Mouse (Mus musculus): ENCODE results near the gene Agpat4. TPM values are rescaled to one million over a fixed set of nuclear protein-coding genes. Genes with fewer than 3 reads are reported as not detected.

Gene Agpat4
- polyA plus RNA-seq, 1 experiment from 2014 or later = 10.2 TPM

DNA sequence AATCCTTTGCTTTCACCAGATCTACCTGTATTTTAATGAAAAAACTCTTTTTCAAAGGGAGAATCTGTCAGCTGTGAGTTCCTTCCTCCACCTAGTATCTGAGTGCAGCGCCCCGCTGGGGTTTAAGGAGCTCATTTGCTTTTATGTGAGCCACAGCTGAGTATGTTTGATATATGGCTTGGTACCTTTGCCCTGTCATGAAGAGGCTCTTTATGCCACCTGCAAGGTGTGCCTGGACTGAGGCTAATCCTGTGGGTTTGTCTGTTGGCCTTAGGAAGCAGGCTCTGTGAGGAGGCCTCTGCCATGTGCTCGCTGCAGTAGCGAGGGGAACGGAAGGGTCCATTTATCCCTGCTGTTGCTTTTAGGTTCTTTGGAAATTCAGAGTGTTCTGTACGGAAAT is 19.9 kb downstream of the Agpat4 start:
- no peaks in the 10 kb centered on the region for H3K4me1 ChIP-seq (ENCODE audit: insufficient read depth)
- H3K36me3 ChIP-seq (replicated peaks; ENCODE audit: insufficient read depth, low read length) = no peaks in the 10 kb centered on the region
- no peaks in the 10 kb centered on the region for H3K27me3 ChIP-seq (ENCODE audit: insufficient read depth, low read length)
- WGBS (ENCODE audit: insufficient replicate concordance) = 93% methylated on average over 6 of the region's 6 CpGs
- no peak overlapping the region for H3K9ac ChIP-seq (replicated peaks)
- DNase-seq (no peak), ATAC-seq (no peak)
- H3K4me3 ChIP-seq (ENCODE audit: low read depth, low read length) = no peak overlapping the region
- H3K27ac ChIP-seq (ENCODE audit: low read depth) = no peak overlapping the region
- H3K9me3 ChIP-seq (ENCODE audit: low read length) = no peaks in the 10 kb centered on the region
- no peak overlapping the region for H3K4me2 ChIP-seq (ENCODE audit: low read depth, low read length)
- TF ChIP-seq EP300 (IDR thresholded peaks at IDR 0.05; ENCODE audit: low read depth) = no peak
- TF ChIP-seq CTCF (IDR thresholded peaks at IDR 0.05; ENCODE audit: low read depth) = no peak

DNA sequence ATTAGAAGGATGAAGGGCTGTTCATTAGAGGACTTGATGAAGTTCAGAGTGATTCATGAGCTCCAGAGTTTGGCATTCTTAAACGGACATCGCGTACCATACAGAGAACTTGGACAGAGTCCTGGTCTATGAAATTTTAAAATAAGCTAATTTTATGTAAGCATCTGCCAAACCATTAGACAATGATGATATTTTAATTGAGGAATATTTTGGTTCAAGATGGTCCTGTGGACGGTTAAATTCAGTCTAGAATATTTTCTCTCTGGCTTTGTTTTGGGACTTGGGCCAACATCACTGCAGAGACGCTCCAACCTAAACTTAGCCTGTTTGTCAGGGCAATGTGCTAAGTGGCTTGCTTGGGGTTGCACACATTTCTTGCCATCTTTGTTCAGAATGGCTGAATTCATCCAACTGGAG is 25.5 kb downstream of the Agpat4 start:
- TF ChIP-seq CTCF (IDR thresholded peaks at IDR 0.05; ENCODE audit: low read depth) = no peak
- no peak for TF ChIP-seq EP300 (IDR thresholded peaks at IDR 0.05; ENCODE audit: low read depth)
- H3K4me1 ChIP-seq (ENCODE audit: insufficient read depth) = 0 out of 2 replicates have a peak, but pooled peaks cover 4% of the 10 kb centered on the region
- 93% methylated on average over 5 of the region's 5 CpGs for WGBS (ENCODE audit: insufficient replicate concordance)

DNA sequence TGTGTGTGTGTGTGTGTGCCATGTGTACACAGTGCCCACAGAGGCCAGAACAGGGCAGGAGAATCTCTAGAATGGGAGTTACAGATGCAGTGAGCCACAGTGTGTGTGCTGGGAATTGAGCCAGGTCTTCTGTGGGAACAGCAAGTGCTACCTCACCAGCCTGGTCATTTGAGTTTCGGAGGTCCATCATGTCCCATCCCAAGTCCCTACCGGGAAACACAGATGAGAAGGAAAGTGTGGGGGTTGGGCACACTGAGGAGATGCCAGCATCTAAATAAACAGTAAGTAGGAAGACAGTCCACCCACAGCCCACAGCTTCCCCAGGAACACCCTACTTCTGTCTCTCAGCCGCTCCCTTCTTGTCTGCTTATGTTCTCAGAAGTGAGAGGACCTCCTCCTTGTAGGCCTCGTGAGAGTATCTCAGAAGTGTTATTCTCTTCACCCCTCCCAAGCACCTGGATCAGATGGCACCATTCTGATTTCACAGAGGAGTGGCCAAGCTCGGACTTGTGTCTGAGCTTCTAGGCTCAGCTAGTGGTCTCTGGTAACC is 27.7 kb downstream of the Agpat4 start:
- TF ChIP-seq EP300 (IDR thresholded peaks at IDR 0.05; ENCODE audit: low read depth) (no peak), CTCF (IDR thresholded peaks at IDR 0.05; ENCODE audit: low read depth) (no peak)
- 77% methylated on average over 5 of the region's 5 CpGs for WGBS (ENCODE audit: insufficient replicate concordance)
- ATAC-seq (no peak), DNase-seq (no peak)
- Histone ChIP-seq H3K4me1 (ENCODE audit: insufficient read depth) (peaks cover 10% of the 10 kb centered on the region; the same call in 1 of the 2 replicates), H3K36me3 (replicated peaks; ENCODE audit: insufficient read depth, low read length) (no peaks in the 10 kb centered on the region), H3K27ac (ENCODE audit: low read depth) (no peak overlapping the region), H3K4me2 (ENCODE audit: low read depth, low read length) (no peak overlapping the region), H3K9me3 (ENCODE audit: low read length) (no peaks in the 10 kb centered on the region), H3K4me3 (ENCODE audit: low read depth, low read length) (no peak overlapping the region), H3K9ac (replicated peaks) (no peak overlapping the region), H3K27me3 (ENCODE audit: insufficient read depth, low read length) (no peaks in the 10 kb centered on the region)

More for the DNA sequence above, 25.5 kb downstream of the Agpat4 start:
- H3K9ac ChIP-seq (replicated peaks) = no peak overlapping the region
- no peaks in the 10 kb centered on the region for H3K9me3 ChIP-seq (ENCODE audit: low read length)
- H3K27me3 ChIP-seq (ENCODE audit: insufficient read depth, low read length) = no peaks in the 10 kb centered on the region
- DNase-seq (no peak), ATAC-seq (no peak)
- H3K4me2 ChIP-seq (ENCODE audit: low read depth, low read length) = no peak overlapping the region
- no peak overlapping the region for H3K27ac ChIP-seq (ENCODE audit: low read depth)
- no peak overlapping the region for H3K4me3 ChIP-seq (ENCODE audit: low read depth, low read length)
- H3K36me3 ChIP-seq (replicated peaks; ENCODE audit: insufficient read depth, low read length) = no peaks in the 10 kb centered on the region

DNA sequence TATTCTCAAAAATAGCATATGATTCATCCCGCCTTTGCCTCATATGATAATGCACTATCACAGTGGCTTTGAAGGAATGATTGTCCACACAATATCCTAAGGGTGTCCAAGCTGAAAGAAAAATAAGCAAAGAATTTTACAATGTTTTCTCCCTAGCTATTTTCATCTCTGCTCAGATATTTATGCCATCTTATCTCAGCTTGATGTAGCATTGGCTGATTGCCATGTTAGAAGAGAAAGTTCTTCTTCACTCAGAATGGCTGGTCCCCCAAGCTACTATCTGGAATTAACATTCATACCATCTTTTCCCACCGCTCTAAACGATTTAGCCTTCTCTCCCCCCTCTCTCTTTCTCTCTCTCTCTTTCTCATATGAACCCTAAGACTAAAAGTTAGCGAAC is 29.3 kb downstream of the Agpat4 start:
- DNase-seq = no peak

DNA sequence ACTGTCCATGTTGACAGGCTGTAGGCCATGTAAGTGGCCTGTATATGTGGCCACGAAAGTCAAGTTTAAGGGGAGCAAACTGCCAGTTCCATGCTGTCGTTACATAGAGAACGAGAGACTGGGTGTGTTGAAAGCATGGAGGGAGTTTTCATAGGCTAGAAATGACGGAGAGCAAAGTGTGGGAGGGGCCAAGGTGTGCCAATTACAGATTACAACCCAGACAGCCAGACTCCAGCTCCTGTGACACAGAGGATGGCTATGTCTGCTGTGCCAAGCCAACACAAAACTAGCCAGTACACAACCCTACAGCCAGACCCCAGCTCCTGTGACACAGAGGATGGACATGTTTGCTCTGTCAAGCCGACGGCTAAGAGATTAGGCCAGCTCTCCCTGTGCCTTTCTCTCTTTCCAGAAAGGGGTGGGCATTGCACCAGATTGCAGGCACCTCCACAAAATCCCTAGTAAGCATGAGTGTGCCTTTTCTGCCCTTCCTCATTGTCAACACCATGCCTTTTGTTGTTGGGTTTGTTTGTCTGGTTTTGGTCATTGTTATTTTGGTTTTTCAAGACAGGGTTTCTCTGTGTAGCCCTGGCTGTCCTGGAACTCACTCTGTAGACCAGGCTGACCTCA is 30.8 kb downstream of the Agpat4 start:
- Histone ChIP-seq H3K36me3 (replicated peaks; ENCODE audit: insufficient read depth, low read length) (peaks cover 18% of the 10 kb centered on the region), H3K9ac (replicated peaks) (no peak overlapping the region), H3K4me1 (ENCODE audit: insufficient read depth) (peaks cover 10% of the 10 kb centered on the region; the same call in 1 of the 2 replicates)

More for the DNA sequence above, 29.3 kb downstream of the Agpat4 start:
- no peaks in the 10 kb centered on the region for H3K27me3 ChIP-seq (ENCODE audit: insufficient read depth, low read length)
- no peak for TF ChIP-seq EP300 (IDR thresholded peaks at IDR 0.05; ENCODE audit: low read depth)
- TF ChIP-seq CTCF (IDR thresholded peaks at IDR 0.05; ENCODE audit: low read depth) = no peak
- peaks cover 9% of the 10 kb centered on the region; the same call in 1 of the 2 replicates for H3K36me3 ChIP-seq (replicated peaks; ENCODE audit: insufficient read depth, low read length)
- H3K9ac ChIP-seq (replicated peaks) = no peak overlapping the region
- 63% methylated on average over 4 of the region's 4 CpGs for WGBS (ENCODE audit: insufficient replicate concordance)
- no peak for ATAC-seq
- no peaks in the 10 kb centered on the region for H3K9me3 ChIP-seq (ENCODE audit: low read length)
- no peak overlapping the region for H3K27ac ChIP-seq (ENCODE audit: low read depth)
- H3K4me2 ChIP-seq (ENCODE audit: low read depth, low read length) = no peak overlapping the region
- H3K4me3 ChIP-seq (ENCODE audit: low read depth, low read length) = no peak overlapping the region
- peaks cover 10% of the 10 kb centered on the region; the same call in 1 of the 2 replicates for H3K4me1 ChIP-seq (ENCODE audit: insufficient read depth)

DNA sequence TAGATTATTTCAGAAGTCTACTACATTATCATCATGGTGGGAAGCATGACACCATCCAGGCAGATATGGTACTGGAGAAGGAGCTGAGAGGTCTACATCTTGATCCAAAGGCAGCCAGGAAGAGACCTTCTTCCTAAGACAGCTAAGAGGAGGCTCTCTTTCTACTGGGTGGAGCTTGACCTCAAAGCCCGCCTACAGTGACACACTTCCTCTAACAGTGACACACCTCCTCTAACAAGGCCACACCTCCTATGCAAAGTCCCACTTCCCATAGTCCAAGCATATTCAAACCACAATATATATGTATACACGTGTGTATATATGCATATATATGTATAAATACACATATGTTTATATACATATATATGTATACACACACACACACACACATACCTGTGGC is 32.5 kb downstream of the Agpat4 start:
- H3K9me3 ChIP-seq (ENCODE audit: low read length) = no peaks in the 10 kb centered on the region
- no peaks in the 10 kb centered on the region for H3K27me3 ChIP-seq (ENCODE audit: insufficient read depth, low read length)
- no peak overlapping the region for H3K27ac ChIP-seq (ENCODE audit: low read depth)
- DNase-seq = no peak
- H3K4me3 ChIP-seq (ENCODE audit: low read depth, low read length) = no peak overlapping the region
- peaks cover 10% of the 10 kb centered on the region; the same call in 1 of the 2 replicates for H3K4me1 ChIP-seq (ENCODE audit: insufficient read depth)
- WGBS (ENCODE audit: insufficient replicate concordance) = 85% methylated on average over 2 of the region's 2 CpGs
- peaks cover 18% of the 10 kb centered on the region for H3K36me3 ChIP-seq (replicated peaks; ENCODE audit: insufficient read depth, low read length)
- TF ChIP-seq CTCF (IDR thresholded peaks at IDR 0.05; ENCODE audit: low read depth) = no peak
- no peak for TF ChIP-seq EP300 (IDR thresholded peaks at IDR 0.05; ENCODE audit: low read depth)
- peak; percentile 27; the same call in 1 of the 2 replicates for ATAC-seq
- no peak overlapping the region for H3K9ac ChIP-seq (replicated peaks)
- H3K4me2 ChIP-seq (ENCODE audit: low read depth, low read length) = no peak overlapping the region

More for the DNA sequence above, 30.8 kb downstream of the Agpat4 start:
- 76% methylated on average over 6 of the region's 6 CpGs for WGBS (ENCODE audit: insufficient replicate concordance)
- TF ChIP-seq CTCF (IDR thresholded peaks at IDR 0.05; ENCODE audit: low read depth) (no peak), EP300 (IDR thresholded peaks at IDR 0.05; ENCODE audit: low read depth) (no peak)
- ATAC-seq (peak; percentile 81), DNase-seq (peak; percentile 27)
- Histone ChIP-seq H3K27me3 (ENCODE audit: insufficient read depth, low read length) (no peaks in the 10 kb centered on the region), H3K9me3 (ENCODE audit: low read length) (no peaks in the 10 kb centered on the region), H3K4me3 (ENCODE audit: low read depth, low read length) (no peak overlapping the region), H3K4me2 (ENCODE audit: low read depth, low read length) (no peak overlapping the region), H3K27ac (ENCODE audit: low read depth) (no peak overlapping the region; the same call in 1 of the 2 replicates)

Data from liver, postnatal 0 days (tissue).